Mouse (Mus musculus) stomach, postnatal 0 days (tissue): ENCODE data around the gene Rabgap1l.

Experiments
- CTCF ChIP-seq: IDR thresholded peaks from 2 replicates; pipeline ENCODE4 v1.5.1; 2016; ENCODE audit warnings: antibody characterized with exemption, low read depth, mild to moderate bottlenecking, moderate library complexity
- EP300 ChIP-seq: optimal IDR thresholded peaks from 2 replicates; pipeline ENCODE3; 2016; ENCODE audit warnings: antibody characterized with exemption

DNA sequence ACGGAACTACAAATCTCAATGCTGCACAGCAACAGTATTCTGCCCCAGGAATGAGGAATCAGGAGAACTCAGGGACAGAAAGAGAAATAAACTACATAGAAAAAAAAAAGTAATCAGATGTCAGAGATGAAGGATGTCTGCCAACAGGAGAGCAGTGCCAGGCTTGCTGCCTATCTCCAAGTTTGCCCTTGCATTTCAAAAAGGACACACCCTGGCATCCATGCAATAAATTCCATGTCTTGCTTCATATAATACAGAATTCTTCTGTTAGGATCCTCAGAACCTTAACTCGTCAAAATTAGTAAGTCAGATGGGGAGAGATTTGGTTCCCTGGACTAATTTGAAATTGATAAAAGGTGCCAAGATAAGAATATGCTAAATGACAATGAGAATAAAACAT lies 492.3 kb downstream of the Rabgap1l start:
- no peak for TF ChIP-seq CTCF
- no peak for TF ChIP-seq EP300
